Mouse (Mus musculus) kidney, embryonic 15.5 days (tissue): ENCODE measurements around the gene Arhgap17. TPM values are rescaled to one million over a fixed set of nuclear protein-coding genes. Genes with fewer than 3 reads are reported as not detected.

Experiments
- ATAC-seq: fragments of 200-750 bp; cut with Nextera tagmentation; replicated peaks from 2 replicates; pipeline ENCODE4 v1.8.0; 2017; ENCODE audit warnings: moderate TSS enrichment; ENCODE audit not compliant: low FRiP score
- H3K27ac ChIP-seq: fragments of 300-500 bp; sonication (generic); 2 replicates; pipeline ENCODE4 v1.5.1; 2015; ENCODE audit warnings: mild to moderate bottlenecking, inconsistent platforms
- H3K27me3 ChIP-seq: fragments of 300-500 bp; sonication (generic); 2 replicates; pipeline ENCODE4 v1.6.1; 2015; ENCODE audit warnings: inconsistent platforms
- H3K36me3 ChIP-seq: fragments of 300-500 bp; sonication (generic); 2 replicates; pipeline ENCODE4 v1.6.1; 2015; ENCODE audit warnings: inconsistent platforms
- H3K4me1 ChIP-seq: fragments of 300-500 bp; sonication (generic); 2 replicates; pipeline ENCODE4 v1.6.1; 2015; ENCODE audit warnings: inconsistent platforms
- H3K4me2 ChIP-seq: fragments of 300-500 bp; sonication (generic); 2 replicates; pipeline ENCODE4 v1.6.1; 2015; ENCODE audit warnings: moderate library complexity, mild to moderate bottlenecking, inconsistent platforms
- H3K4me3 ChIP-seq: fragments of 300-500 bp; sonication (generic); replicated peaks from 2 replicates; pipeline ENCODE4 v1.5.1; 2015; ENCODE audit warnings: mild to moderate bottlenecking, inconsistent platforms
- H3K9ac ChIP-seq: fragments of 300-500 bp; sonication (generic); 2 replicates; pipeline ENCODE4 v1.6.1; 2015; ENCODE audit warnings: mild to moderate bottlenecking, inconsistent platforms
- H3K9me3 ChIP-seq: fragments of 300-500 bp; sonication (generic); replicated peaks from 2 replicates; pipeline ENCODE4 v1.6.1; 2016; ENCODE audit warnings: inconsistent platforms
- WGBS: fragments of 180-500 bp; shearing (Covaris S2); methylation state at CpG from one replicate; pipeline ENCODE4 v1.1.7; 2015; ENCODE audit warnings: mixed read lengths; 5-methylcytosine and 5-hydroxymethylcytosine counted together
- polyA plus RNA-seq: library from polyadenylated mRNA; unstranded; fragments of >200 nt; fragmentation: Nextera tagmentation; extraction: Ambion mirVana; gene quantifications from 2 replicates; pipeline ENCODE4 v1.2.1, GENCODE M21; 2015

The Arhgap17 gene
- polyA plus RNA-seq, 1 experiment from 2014 or later: 25.2 TPM

DNA sequence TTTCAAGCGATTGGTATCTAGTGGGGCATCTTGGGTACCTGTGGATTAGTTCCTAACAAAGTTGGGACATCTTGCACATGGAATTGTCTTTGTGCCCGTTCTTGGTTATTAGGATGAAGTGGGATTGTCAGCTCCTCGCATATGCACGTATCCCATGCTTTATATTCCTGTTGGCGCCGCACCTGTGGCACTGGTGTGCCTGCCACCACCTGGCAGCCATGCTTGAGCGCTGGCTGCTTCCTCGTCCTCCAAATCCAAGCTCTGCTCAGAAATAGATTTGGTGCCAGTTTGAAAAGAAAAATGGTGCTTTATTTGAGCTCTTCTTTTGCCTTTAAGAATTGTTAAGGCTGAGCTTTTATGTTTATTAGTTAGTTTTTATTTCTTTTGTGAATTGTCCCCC, 28.2 kb upstream of the Arhgap17 start:
- no peak for ATAC-seq
- Histone ChIP-seq H3K27me3 (no peaks in the 10 kb centered on the region), H3K4me1 (0 out of 2 replicates have a peak, but pooled peaks cover 6% of the 10 kb centered on the region), H3K9ac (no peak overlapping the region), H3K27ac (no peak overlapping the region), H3K4me2 (no peak overlapping the region), H3K9me3 (no peaks in the 10 kb centered on the region), H3K36me3 (peaks cover 19% of the 10 kb centered on the region), H3K4me3 (no peak overlapping the region)
- WGBS: 92% methylated on average over 8 of the region's 8 CpGs

DNA sequence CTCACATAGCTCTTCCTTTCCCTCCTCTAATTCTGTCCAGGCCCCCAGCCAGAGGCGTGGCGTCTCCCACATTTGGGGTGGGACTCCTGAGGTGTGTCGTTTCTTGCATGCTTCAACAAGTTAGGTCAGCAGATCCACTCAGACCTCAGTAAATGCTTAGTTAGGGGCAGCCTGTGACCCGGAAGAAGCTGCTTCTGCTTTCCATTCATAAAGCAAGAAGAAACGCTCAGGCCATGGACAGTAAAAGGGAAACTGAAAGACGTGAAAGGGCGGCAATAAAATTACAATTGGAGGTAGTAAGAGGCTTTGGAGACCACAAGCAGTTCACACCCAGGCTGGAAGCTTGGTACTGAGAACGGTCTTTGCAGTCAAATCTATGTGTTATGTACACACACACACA, 27.7 kb upstream of the Arhgap17 start:
- 0 out of 2 replicates have a peak, but pooled peaks cover 6% of the 10 kb centered on the region for H3K4me1 ChIP-seq
- no peak overlapping the region for H3K4me3 ChIP-seq
- WGBS: 41% methylated on average over 8 of the region's 8 CpGs
- H3K27ac ChIP-seq: no peak overlapping the region
- peaks cover 19% of the 10 kb centered on the region for H3K36me3 ChIP-seq
- H3K27me3 ChIP-seq: no peaks in the 10 kb centered on the region
- no peaks in the 10 kb centered on the region for H3K9me3 ChIP-seq
- no peak for ATAC-seq
- no peak overlapping the region for H3K9ac ChIP-seq
- no peak overlapping the region for H3K4me2 ChIP-seq

DNA sequence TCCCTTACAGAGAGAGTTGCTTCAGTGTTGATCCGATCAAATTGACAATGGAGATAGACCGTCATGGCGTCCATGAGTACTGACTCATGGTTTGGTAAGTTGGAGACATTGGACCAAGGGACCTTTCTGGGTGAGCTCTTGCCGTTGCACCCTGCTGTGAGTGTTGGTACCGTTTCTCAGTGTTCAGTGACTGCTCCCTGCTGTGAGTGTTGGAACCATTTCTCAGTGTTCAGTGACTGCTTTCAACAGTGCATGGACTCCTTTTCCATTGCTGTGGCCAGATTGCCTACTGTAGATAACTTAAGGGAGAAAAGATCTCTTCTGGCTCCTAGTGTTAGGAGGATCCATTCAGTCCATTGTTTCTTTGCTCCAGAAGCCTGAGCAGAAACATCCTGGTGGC, 27.2 kb upstream of the Arhgap17 start:
- 0 out of 2 replicates have a peak, but pooled peaks cover 6% of the 10 kb centered on the region for H3K4me1 ChIP-seq
- 88% methylated on average over 5 of the region's 5 CpGs for WGBS
- H3K9ac ChIP-seq: no peak overlapping the region
- H3K27me3 ChIP-seq: no peaks in the 10 kb centered on the region
- no peak overlapping the region for H3K27ac ChIP-seq
- no peak for ATAC-seq
- no peak overlapping the region for H3K4me3 ChIP-seq
- no peak overlapping the region for H3K4me2 ChIP-seq
- H3K9me3 ChIP-seq: no peaks in the 10 kb centered on the region
- peaks cover 18% of the 10 kb centered on the region for H3K36me3 ChIP-seq

DNA sequence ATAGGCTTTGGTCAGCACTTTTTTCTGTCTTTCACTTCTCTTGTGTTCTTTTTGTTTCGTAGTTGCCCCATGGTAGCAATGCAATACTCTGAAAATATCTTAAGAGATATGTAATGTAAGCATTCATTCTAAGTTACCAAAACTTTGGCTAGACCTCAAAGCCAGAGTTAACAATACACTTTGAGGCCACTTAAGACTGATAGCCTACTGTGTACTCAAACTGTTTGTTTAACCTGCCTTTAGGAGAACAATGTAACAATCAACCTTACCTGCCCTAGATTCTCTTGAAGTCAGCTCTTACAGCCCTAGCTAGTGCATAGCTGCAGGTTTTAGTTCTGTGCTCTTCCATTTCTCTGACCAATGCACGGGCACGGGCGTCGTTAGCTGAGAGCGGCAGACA, 24.6 kb upstream of the Arhgap17 start:
- 0 out of 2 replicates have a peak, but pooled peaks cover 6% of the 10 kb centered on the region for H3K4me1 ChIP-seq
- no peaks in the 10 kb centered on the region for H3K9me3 ChIP-seq
- H3K27me3 ChIP-seq: no peaks in the 10 kb centered on the region
- no peak for ATAC-seq
- no peak overlapping the region for H3K4me2 ChIP-seq
- no peak overlapping the region for H3K4me3 ChIP-seq
- 92% methylated on average over 6 of the region's 6 CpGs for WGBS
- no peak overlapping the region for H3K9ac ChIP-seq
- peaks cover 22% of the 10 kb centered on the region for H3K36me3 ChIP-seq
- no peak overlapping the region for H3K27ac ChIP-seq

DNA sequence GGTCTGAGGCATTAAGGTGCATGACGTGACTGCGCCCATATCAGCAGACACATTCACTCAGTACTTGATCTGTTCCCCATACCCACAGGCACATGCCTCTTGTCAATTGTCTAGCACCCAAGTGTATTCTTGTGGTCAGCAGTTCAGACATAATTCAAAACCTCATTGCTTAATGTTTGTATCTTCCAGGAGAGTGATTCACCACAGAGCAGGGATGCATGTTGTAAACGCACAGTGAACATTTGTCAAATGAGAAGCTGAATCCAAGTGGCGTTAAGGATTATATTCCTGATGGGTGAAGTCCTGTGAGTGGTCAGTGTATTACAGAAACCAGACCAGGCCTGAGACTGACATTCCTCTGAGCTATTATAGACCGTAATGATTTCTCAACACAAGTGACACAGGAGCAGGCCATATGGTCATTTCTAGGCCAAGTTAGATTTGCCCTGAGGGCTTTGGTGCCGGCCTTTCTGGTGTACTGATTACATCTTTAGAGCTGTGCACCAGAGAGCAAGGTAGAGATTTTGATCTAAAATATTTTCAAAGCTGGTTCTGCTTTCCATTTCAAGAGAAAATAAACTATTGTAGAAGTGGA, 20.1 kb upstream of the Arhgap17 start:
- 72% methylated on average over 6 of the region's 6 CpGs for WGBS
- no peaks in the 10 kb centered on the region for H3K9me3 ChIP-seq
- no peak overlapping the region for H3K9ac ChIP-seq
- no peak for ATAC-seq
- H3K4me1 ChIP-seq: peaks cover 21% of the 10 kb centered on the region
- no peak overlapping the region for H3K4me2 ChIP-seq
- no peak overlapping the region for H3K4me3 ChIP-seq
- no peaks in the 10 kb centered on the region for H3K27me3 ChIP-seq
- H3K27ac ChIP-seq: 0 out of 2 replicates have a peak overlapping the region, but pooled peaks have one; percentile 42
- peaks cover 43% of the 10 kb centered on the region for H3K36me3 ChIP-seq

DNA sequence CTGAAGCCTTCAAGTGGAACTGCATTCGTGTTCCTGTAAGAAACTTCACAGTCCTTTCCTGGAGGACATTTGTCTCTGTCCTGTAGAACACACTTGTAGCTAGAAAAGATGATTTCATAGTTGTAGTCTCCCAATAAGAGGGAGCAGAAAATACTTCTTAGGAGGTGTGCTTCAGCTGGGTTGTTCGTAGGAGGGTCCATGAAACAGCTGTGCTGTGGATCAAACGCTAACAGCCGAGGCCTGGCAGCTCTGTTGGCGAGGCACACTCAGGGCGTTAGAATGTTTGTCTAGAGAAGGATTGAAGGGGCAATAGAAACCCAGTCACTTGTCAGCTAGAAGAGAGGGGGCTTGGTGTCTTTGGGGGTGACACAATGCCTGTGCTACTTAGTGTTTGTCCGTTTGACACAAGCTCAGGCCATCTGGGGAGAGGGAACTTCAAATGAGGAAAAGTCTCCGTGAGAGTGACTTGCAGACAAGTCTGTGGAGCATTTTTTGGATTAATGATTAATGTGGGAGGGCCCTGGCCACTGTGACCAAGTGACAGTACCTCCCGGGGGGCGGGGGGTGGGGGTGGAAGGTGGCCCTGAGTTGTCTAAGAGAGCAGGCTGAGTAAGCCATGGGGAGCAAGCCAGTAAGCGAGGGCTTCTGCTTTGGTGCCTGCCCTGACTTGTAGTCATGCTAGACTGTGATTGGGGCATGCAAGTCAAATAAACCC, 16.1 kb upstream of the Arhgap17 start:
- peaks cover 28% of the 10 kb centered on the region for H3K36me3 ChIP-seq
- no peaks in the 10 kb centered on the region for H3K27me3 ChIP-seq
- peak; percentile 77 for ATAC-seq
- no peak overlapping the region for H3K4me3 ChIP-seq
- H3K27ac ChIP-seq: peak overlapping the region; percentile 88
- no peak overlapping the region for H3K9ac ChIP-seq
- H3K9me3 ChIP-seq: no peaks in the 10 kb centered on the region
- 34% methylated on average over 11 of the region's 11 CpGs for WGBS
- 0 out of 2 replicates have a peak overlapping the region, but pooled peaks have one; percentile 10 for H3K4me2 ChIP-seq
- peaks cover 21% of the 10 kb centered on the region for H3K4me1 ChIP-seq

DNA sequence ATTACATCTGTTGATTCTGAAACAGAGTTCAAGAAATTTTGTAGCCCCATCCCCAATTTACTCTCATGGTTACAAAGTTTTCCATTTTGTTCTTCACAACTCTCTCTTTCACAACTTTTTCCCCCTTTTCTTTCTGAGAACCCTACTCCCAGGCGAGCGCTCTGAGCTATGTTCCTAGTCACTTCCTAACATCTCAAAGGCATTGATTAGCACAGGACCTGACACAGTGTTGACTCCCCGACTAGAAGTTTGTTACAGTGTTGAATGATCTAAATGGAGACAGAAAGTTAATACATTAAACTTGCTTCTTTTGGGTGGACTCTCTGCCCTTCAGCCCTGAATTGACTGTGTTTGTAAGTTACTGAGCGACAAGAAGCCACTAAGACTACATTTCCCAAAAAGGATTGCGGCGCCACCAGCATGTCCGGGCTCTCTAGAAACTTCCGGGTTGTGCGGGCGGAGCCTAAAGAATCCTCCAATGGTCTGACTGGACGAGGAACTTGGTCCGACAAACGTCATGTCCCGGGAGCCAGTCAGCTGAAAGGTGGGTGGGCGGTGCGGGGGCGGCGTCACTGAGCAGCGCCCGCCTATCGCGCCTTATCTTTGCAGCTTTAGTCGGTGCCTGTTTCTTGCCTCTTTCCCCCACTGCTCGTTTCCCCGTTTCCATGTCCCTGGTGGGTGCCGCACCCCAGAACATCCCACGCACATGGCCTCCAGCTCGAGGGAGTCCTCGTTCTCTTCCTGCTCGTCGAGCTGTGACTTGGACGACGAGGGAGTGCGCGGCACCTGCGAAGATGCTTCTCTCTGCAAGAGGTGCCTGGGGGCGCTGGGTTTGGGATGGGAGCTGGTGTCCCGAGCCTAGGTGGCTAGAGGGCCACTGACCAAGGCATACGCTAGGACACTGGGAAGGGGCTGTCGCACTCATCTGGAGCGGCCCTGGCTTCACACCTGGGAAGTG, 8.0 kb upstream of the Arhgap17 start:
- ATAC-seq: peak; percentile 99
- Histone ChIP-seq H3K9ac (peak overlapping the region; percentile 85), H3K36me3 (no peaks in the 10 kb centered on the region), H3K27ac (peak overlapping the region; percentile 67), H3K4me2 (peak overlapping the region; percentile 88), H3K27me3 (no peaks in the 10 kb centered on the region), H3K4me3 (peak overlapping the region; percentile 91), H3K9me3 (no peaks in the 10 kb centered on the region), H3K4me1 (peaks cover 20% of the 10 kb centered on the region)
- WGBS: 4% methylated on average over 41 of the region's 41 CpGs

DNA sequence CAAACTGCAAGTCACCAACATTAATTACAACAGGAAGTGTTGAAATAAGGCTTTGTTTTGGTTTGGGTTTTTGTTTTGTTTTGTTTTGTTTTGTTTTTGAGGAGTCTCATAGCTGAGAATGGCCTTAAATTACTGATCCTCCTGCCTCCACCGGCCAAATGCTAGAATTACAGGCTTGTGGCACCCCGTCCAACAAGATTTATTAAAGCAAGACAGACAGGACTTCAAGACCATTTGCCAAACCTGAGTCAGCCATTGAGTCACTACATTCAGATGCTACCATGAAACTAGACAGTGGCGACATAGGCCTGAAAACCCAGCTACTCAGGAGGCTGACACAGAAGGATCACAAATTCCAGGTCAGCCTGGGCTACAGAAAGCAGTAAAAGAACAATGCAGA, 1.8 kb upstream of the Arhgap17 start:
- Histone ChIP-seq H3K36me3 (no peaks in the 10 kb centered on the region), H3K27ac (peak overlapping the region; percentile 95; the same call in 1 of the 2 replicates), H3K4me1 (peaks cover 35% of the 10 kb centered on the region), H3K27me3 (no peaks in the 10 kb centered on the region), H3K9ac (no peak overlapping the region), H3K9me3 (no peaks in the 10 kb centered on the region), H3K4me3 (no peak overlapping the region), H3K4me2 (no peak overlapping the region)
- no peak for ATAC-seq
- 42% methylated on average over 3 of the region's 3 CpGs for WGBS

DNA sequence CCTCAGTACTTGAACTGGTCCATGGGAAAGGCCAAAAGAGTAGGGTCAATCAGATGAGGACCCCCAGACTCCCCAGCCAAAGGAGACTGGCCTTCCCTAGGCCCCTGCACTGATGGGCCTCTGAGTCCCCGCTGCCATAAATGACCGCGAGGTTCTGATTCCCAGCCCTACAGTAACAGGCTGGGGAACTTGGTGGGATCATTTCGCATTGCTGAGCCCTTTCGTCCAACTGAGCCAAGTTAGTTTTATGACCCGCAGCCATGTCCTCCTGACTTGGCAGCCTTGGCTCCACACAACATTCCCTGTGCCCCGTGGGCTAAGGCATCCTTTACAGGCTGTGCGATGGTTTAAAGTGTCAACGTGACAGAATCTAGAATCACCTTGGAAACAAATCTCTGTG, 985 bp upstream of the Arhgap17 start:
- Histone ChIP-seq H3K9me3 (no peaks in the 10 kb centered on the region), H3K4me1 (peaks cover 41% of the 10 kb centered on the region), H3K27ac (peak overlapping the region; percentile 95), H3K4me2 (peak overlapping the region; percentile 79), H3K4me3 (peak overlapping the region; percentile 84), H3K36me3 (no peaks in the 10 kb centered on the region), H3K27me3 (no peaks in the 10 kb centered on the region), H3K9ac (peak overlapping the region; percentile 87)
- WGBS: 36% methylated on average over 9 of the region's 9 CpGs
- no peak for ATAC-seq

DNA sequence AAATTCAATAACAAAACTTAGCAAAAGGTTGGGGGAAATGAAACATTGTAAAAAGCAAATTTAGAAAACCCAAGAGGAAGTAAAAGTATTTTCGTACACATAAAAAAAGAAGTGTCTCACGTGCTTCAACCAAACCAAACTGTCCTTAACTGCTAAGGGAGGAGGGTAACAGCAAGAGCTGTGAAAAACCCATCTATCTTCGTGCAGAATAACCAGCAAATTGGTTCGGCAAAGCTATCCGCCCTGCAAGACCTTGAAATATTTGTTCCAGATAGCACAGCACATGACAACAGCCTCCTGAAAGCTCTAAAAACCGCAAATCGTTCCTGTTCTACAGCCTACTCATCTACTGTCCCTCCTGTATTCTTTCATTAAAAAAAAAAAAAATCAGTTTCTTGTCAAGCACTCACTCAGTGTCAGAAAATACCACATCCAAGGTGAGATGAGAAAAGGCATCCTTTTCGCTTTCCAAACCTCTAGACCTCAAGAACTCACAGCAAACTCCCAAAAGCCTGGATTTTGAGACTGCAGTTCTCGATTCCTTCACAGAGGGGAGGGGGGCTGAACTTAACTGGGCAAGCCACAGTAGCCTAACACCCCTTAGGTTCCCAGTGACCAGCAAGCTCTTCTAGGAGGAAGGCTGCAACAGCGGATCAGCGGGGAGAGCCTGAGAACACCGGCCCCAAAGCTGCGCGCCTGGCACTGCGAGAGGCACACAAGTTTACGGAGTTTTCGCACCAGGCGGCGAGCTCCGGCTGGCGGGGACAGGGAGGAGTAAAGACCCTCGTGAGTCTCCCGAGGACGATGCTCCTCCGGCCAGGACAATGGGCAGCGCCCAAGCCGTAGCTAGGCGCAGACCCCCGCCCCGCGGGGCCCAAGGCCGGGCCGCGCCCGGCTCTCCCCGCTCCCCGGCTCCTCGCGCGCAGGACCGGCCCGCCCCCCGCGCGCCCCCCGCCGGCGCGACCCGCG, 653 bp downstream of the Arhgap17 start:
- peak overlapping the region; percentile 84 for H3K4me3 ChIP-seq
- peaks cover 44% of the 10 kb centered on the region for H3K4me1 ChIP-seq
- H3K27me3 ChIP-seq: no peaks in the 10 kb centered on the region
- no peaks in the 10 kb centered on the region for H3K9me3 ChIP-seq
- peak overlapping the region; percentile 79 for H3K4me2 ChIP-seq
- H3K36me3 ChIP-seq: no peaks in the 10 kb centered on the region
- peak overlapping the region; percentile 87 for H3K9ac ChIP-seq
- peak; percentile 71 for ATAC-seq
- 1% methylated on average over 34 of the region's 51 CpGs for whole genome bisulfite sequencing
- H3K27ac ChIP-seq: peak overlapping the region; percentile 95

DNA sequence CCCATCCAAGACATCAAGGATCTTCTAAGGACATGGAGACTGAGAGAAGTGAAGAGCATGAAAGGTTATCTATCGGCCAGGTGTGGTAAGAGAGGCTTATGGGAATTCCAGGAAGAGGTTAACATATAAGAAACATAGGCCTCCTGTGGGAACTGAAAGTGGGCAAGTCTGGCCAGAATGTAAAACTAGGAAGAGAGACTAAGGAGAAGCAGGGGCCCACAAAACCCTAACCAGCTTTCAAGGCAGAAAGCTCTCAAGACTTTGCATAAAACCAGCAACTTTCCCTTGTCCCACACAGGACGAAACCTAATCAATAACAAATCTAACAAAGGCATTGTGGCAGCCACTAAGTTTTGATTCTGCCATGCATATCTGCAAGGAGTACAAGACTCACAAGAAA, 1.5 kb downstream of the Arhgap17 start:
- H3K9me3 ChIP-seq: no peaks in the 10 kb centered on the region
- no peak for ATAC-seq
- H3K27ac ChIP-seq: no peak overlapping the region
- H3K36me3 ChIP-seq: no peaks in the 10 kb centered on the region
- H3K27me3 ChIP-seq: no peaks in the 10 kb centered on the region
- peaks cover 45% of the 10 kb centered on the region for H3K4me1 ChIP-seq
- 78% methylated on average over 2 of the region's 2 CpGs for WGBS
- H3K4me2 ChIP-seq: peak overlapping the region; percentile 79
- H3K4me3 ChIP-seq: peak overlapping the region; percentile 84
- peak overlapping the region; percentile 87 for H3K9ac ChIP-seq
